Mouse (Mus musculus) forebrain, postnatal 0 days (tissue): ENCODE measurements at regions not wholly inside any gene's neighbourhood (a gene's known extent, or its start where the extent isn't known, plus 50 kb on each side); places are given as distances from the start of the nearest gene placed in this dataset.
A peak's percentile ranks its signal among the peaks of the same experiment; 100 is the strongest.

Source experiments
- ATAC-seq: fragments of 200-750 bp; cut with Nextera tagmentation; 2 replicates; pipeline ENCODE4 v1.8.0; 2017; ENCODE audit warnings: mild to moderate bottlenecking, moderate library complexity
- DNase-seq: peaks from one replicate; pipeline ENCODE4 v3.0.0-alpha.2; 2015
- H3K27ac ChIP-seq: fragments of 300-500 bp; sonication (generic); 2 replicates; pipeline ENCODE4 v1.5.1; 2014; ENCODE audit warnings: low read depth, mild to moderate bottlenecking, antibody characterized with exemption, low read length, moderate library complexity, mixed read lengths
- H3K27me3 ChIP-seq: fragments of 300-500 bp; sonication (generic); 2 replicates; pipeline ENCODE4 v1.6.1; 2014; ENCODE audit warnings: mild to moderate bottlenecking, low read length, mixed read lengths; ENCODE audit not compliant: insufficient read depth
- H3K36me3 ChIP-seq: fragments of 300-500 bp; sonication (generic); 2 replicates; pipeline ENCODE4 v1.6.1; 2014; ENCODE audit warnings: mild to moderate bottlenecking, moderate library complexity; ENCODE audit not compliant: insufficient read depth
- H3K4me1 ChIP-seq: fragments of 300-500 bp; sonication (generic); 2 replicates; pipeline ENCODE4 v1.6.1; 2014; ENCODE audit warnings: antibody characterized with exemption; ENCODE audit not compliant: insufficient read depth
- H3K4me2 ChIP-seq: fragments of 300-500 bp; sonication (generic); 2 replicates; pipeline ENCODE4 v1.6.1; 2014; ENCODE audit warnings: low read depth, mild to moderate bottlenecking, moderate library complexity
- H3K4me3 ChIP-seq: fragments of 300-500 bp; sonication (generic); 2 replicates; pipeline ENCODE4 v1.5.1; 2014; ENCODE audit warnings: low read depth, low read length, mixed read lengths
- H3K9ac ChIP-seq: fragments of 300-500 bp; sonication (generic); 2 replicates; pipeline ENCODE4 v1.6.1; 2014; ENCODE audit warnings: mild to moderate bottlenecking
- H3K9me3 ChIP-seq: fragments of 300-500 bp; sonication (generic); 2 replicates; pipeline ENCODE4 v1.6.1; 2016; ENCODE audit warnings: low read length
- CTCF ChIP-seq: sonication (generic); IDR thresholded peaks from 2 replicates; pipeline ENCODE4 v1.5.1; 2016; ENCODE audit warnings: antibody characterized with exemption, control low read depth, low read depth
- WGBS: fragments of 180-500 bp; shearing (Covaris S2); extraction: QIAGEN DNeasy Blood & Tissue Kit; methylation state at CpG from one replicate; pipeline ENCODE4 v1.1.7; 2014; 5-methylcytosine and 5-hydroxymethylcytosine counted together

DNA sequence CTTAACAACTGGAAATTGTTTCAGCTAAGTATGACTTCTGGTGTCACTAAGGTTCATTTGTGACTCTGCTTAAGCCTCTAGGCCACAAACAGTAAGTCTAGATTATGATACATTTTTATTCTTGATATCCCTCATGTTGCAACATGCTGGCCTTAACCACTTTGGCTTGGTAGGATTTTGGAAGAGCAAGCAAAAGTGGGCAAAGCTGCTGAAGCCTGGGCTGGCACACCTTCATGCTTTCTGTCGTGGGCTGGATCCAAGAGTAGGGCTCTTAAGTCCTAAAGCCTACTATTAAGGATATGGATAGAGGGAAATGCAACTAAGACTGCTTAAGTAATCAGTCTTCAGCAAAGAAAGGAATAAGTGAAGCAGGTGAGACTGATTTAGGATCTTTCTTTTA lies 923.6 kb downstream of the Slc22a22 start:
- DNase-seq = no peak
- no peaks in the 10 kb centered on the region for H3K4me1 ChIP-seq
- no peak overlapping the region for H3K9ac ChIP-seq
- H3K4me3 ChIP-seq = no peak overlapping the region
- H3K9me3 ChIP-seq = no peaks in the 10 kb centered on the region
- H3K27me3 ChIP-seq = no peaks in the 10 kb centered on the region
- no peak for ATAC-seq
- no peak overlapping the region for H3K4me2 ChIP-seq
- H3K27ac ChIP-seq = no peak overlapping the region
- TF ChIP-seq CTCF = no peak
- H3K36me3 ChIP-seq = no peaks in the 10 kb centered on the region
- WGBS = 71% methylated on average over 1 of the region's 1 CpGs

DNA sequence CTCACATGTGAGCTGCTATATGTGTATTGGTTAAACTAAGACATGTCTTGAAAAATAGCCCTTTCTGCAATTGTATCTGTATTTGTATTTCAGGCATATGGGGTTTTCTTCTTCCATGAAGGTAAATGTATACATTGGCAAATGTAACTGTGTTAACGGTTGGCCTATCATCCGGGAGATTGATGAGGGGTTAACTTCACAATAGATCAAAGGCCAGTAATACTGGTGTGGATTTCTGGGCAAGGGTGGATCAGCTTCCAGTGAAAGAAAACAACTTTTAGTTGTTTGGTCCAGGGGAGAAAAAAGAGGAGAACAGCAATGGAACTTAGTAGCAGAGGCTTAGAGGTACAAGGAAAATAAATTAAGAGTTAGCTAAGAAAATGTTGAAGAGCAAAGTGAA lies 945.9 kb downstream of the Slc22a22 start:
- H3K9me3 ChIP-seq = no peaks in the 10 kb centered on the region
- no peak overlapping the region for H3K4me2 ChIP-seq
- no peaks in the 10 kb centered on the region for H3K4me1 ChIP-seq
- no peak overlapping the region for H3K27ac ChIP-seq
- H3K9ac ChIP-seq = no peak overlapping the region
- DNase-seq = no peak
- no peak for TF ChIP-seq CTCF
- no peak overlapping the region for H3K4me3 ChIP-seq
- no peaks in the 10 kb centered on the region for H3K27me3 ChIP-seq
- ATAC-seq = no peak
- 54% methylated on average over 2 of the region's 2 CpGs for WGBS
- no peaks in the 10 kb centered on the region for H3K36me3 ChIP-seq

DNA sequence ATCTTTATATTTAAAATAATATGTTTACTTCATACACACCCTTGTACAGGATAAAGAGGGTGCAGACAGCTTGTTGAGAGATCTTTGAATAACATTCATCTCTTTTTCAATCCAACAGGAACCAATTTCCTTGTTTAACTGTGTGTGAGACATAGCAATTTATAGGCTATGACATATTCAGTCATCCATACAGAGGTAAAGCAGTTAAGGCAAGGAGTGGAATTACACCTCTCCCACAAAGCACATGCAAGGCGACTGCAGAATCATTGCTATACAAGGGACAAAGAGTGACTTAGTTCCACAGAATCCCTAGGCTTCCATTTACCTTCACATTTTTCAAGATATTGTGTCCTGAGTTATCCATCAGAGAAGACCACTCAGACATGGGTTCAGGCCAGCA lies 959.0 kb downstream of the Slc22a22 start:
- no peak overlapping the region for H3K4me3 ChIP-seq
- no peaks in the 10 kb centered on the region for H3K9me3 ChIP-seq
- no peaks in the 10 kb centered on the region for H3K36me3 ChIP-seq
- no peaks in the 10 kb centered on the region for H3K27me3 ChIP-seq
- 100% methylated on average over 1 of the region's 1 CpGs for WGBS
- H3K27ac ChIP-seq = no peak overlapping the region
- no peak for TF ChIP-seq CTCF
- ATAC-seq = no peak
- no peaks in the 10 kb centered on the region for H3K4me1 ChIP-seq
- no peak overlapping the region for H3K4me2 ChIP-seq
- no peak overlapping the region for H3K9ac ChIP-seq
- no peak for DNase-seq

DNA sequence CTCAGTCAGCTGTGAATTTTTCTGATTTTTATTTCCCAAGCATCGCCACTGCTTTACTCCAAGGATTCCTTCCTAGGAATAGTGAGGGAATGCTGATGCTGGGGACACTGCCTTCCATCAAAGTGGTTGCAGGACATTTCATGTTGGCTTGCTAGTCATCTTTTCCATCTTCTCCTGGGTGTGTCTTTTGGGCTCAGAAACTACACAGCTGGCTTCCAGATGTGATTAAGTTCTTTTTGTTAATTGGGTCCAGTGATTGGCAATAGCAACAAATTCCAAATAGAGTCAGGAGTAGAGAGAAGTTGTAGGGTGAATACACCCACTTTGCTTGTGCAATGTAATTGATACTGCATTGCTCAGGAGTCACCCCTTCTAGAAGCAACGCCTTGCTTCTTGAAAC lies 961.3 kb downstream of the Slc22a22 start:
- H3K27me3 ChIP-seq = no peaks in the 10 kb centered on the region
- no peak for TF ChIP-seq CTCF
- DNase-seq (no peak), ATAC-seq (no peak)
- H3K9ac ChIP-seq = no peak overlapping the region
- no peak overlapping the region for H3K4me3 ChIP-seq
- no peak overlapping the region for H3K27ac ChIP-seq
- H3K36me3 ChIP-seq = no peaks in the 10 kb centered on the region
- H3K4me1 ChIP-seq = no peaks in the 10 kb centered on the region
- WGBS = 95% methylated on average over 2 of the region's 2 CpGs
- H3K9me3 ChIP-seq = no peaks in the 10 kb centered on the region
- H3K4me2 ChIP-seq = no peak overlapping the region

DNA sequence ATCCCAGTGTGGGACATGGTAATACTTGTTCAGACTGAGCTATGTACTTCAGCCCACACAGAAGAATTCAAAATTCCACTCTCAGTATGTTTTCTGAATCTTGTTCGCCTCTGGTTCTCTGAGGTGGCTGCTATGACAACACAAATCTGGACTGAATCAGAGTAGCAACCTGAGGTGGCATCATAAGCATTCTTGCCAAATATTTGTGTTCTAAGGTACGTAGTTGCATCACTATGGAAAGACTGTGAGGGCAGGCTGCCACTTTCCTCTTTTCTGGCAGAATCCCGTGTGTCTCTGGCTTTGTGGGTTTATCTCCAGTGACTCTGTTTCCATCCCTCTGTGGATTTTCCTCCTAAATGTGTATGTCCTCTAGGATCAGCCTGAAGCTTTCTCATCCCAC lies 978.7 kb downstream of the Slc22a22 start:
- Histone ChIP-seq H3K4me1 (no peaks in the 10 kb centered on the region), H3K4me2 (no peak overlapping the region), H3K36me3 (no peaks in the 10 kb centered on the region), H3K4me3 (no peak overlapping the region), H3K9me3 (no peaks in the 10 kb centered on the region), H3K27me3 (no peaks in the 10 kb centered on the region), H3K9ac (no peak overlapping the region), H3K27ac (no peak overlapping the region)
- WGBS = 81% methylated on average over 3 of the region's 3 CpGs
- ATAC-seq = no peak
- DNase-seq = no peak
- no peak for TF ChIP-seq CTCF

DNA sequence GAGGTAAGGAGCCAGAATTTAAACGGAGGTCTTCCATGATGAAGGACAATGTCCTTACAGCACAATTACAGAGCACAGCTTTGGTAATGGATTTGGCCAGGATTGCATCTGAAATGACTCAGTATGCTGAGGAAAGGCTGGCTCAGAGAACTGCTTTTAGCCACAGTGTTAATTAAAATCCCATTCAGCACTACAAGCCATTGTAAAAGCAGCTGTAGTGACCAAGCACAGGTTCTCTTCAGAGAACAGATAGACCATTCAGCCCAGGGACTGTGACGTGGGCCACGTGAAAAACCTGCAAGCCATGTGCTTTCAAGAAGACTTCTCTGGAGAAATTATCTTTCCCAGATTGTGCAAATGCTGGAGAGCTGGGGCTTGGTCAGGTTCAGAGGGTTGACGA lies 979.7 kb downstream of the Slc22a22 start:
- ATAC-seq (peak; percentile 20), DNase-seq (no peak)
- no peaks in the 10 kb centered on the region for H3K4me1 ChIP-seq
- H3K4me3 ChIP-seq = no peak overlapping the region
- H3K27ac ChIP-seq = no peak overlapping the region
- no peak overlapping the region for H3K4me2 ChIP-seq
- no peaks in the 10 kb centered on the region for H3K27me3 ChIP-seq
- H3K9ac ChIP-seq = no peak overlapping the region
- H3K36me3 ChIP-seq = no peaks in the 10 kb centered on the region
- WGBS = 51% methylated on average over 4 of the region's 4 CpGs
- no peak for TF ChIP-seq CTCF
- H3K9me3 ChIP-seq = no peaks in the 10 kb centered on the region

DNA sequence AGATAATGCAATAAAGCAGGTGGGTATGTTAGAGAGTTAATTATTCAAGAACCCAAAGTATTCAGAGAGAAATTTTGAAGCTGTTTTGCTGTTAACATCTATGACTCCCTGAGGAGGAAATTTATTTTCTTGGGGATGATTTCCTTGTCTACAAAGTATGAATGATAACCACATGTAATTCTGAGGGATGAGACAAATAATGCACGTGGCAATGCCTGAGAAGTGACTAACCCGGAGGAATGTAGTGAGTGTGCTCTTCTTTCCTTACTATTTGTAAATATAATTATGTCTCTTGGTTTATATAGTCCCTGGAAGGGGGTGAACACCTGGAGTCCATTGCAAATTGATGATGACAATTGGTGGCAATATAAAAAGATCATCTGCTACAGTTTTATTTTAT lies 981.1 kb downstream of the Slc22a22 start:
- H3K36me3 ChIP-seq = no peaks in the 10 kb centered on the region
- no peak overlapping the region for H3K9ac ChIP-seq
- H3K27ac ChIP-seq = no peak overlapping the region
- no peaks in the 10 kb centered on the region for H3K4me1 ChIP-seq
- H3K9me3 ChIP-seq = no peaks in the 10 kb centered on the region
- WGBS = 85% methylated on average over 2 of the region's 2 CpGs
- H3K4me3 ChIP-seq = no peak overlapping the region
- no peaks in the 10 kb centered on the region for H3K27me3 ChIP-seq
- no peak overlapping the region for H3K4me2 ChIP-seq
- TF ChIP-seq CTCF = no peak
- DNase-seq = no peak
- no peak for ATAC-seq

DNA sequence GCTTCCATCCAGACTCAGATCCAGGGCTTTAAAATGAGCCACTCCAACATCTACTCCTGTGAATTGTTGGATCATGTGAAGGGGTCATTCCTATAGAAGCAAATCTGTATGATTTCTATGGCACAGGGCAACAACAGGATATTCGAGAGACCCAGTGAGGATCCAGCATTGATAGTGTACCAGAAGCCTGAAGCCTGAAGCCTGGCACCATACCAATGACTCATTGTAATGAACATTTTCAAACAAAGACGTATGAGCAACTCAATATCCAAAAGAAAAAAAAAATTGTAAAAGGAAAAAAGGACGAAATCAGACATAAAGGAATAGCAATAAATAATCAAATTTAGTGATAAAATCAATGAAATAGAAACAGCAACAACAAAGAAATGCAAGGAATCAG lies 991.5 kb downstream of the Slc22a22 start:
- Histone ChIP-seq H3K4me3 (no peak overlapping the region), H3K4me1 (no peaks in the 10 kb centered on the region), H3K36me3 (no peaks in the 10 kb centered on the region), H3K4me2 (no peak overlapping the region), H3K27ac (no peak overlapping the region), H3K9me3 (no peaks in the 10 kb centered on the region), H3K9ac (no peak overlapping the region), H3K27me3 (no peaks in the 10 kb centered on the region)
- no peak for TF ChIP-seq CTCF
- WGBS = 77% methylated on average over 3 of the region's 3 CpGs
- DNase-seq = no peak
- ATAC-seq = no peak
